Mouse (Mus musculus): ENCODE measurements around the gene Chpf.

DNA sequence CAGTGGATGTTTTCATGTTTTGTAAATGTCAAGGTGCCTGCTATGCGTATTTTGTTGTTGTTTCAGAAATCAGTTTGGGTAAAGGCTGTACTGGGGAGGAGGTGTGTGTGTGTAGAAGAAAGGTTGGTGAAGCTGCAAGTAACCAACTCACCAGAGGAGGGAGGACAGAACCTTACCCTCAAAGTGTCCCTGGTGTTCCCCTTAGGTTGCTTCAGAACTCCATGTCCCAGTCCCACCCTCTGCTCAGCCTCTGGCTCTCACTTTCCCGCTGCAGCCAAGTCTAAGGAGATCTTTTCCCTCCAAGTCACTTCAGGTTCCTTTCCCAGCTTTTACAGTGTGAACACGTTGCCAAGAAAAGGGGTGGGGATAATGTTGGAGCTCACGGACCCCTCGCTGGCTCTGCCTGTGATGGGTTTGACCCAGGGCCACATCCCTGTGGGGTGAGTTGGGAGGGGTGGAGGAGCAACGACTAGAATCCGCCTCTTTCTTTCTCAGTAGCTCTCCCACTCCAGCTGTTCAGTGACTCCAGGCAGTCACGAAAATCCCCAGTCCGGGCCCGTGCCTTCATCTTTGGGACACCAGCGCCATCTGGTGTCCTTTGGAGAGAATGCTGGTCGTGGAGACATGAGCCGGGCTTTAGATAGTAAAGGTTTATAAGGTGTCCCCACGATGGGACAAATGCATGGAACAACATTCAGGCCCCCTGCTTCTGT, 11.7 kb downstream of the Chpf start:
- TF ChIP-seq CTCF (IDR thresholded peaks at IDR 0.05; ENCODE audit: low read depth) = peak; percentile 92
- TF ChIP-seq EP300 (IDR thresholded peaks at IDR 0.05; ENCODE audit: low read depth) = no peak
